Mouse (Mus musculus) c-Kit-positive CD71-positive TER-119-negative erythroid progenitor cells, embryonic 14.5 days (primary cell): ENCODE results near the gene Rgl1.

Experiments
- DNase-seq: peaks from one replicate; pipeline ENCODE4 v3.0.0-alpha.2; 2013; ENCODE audit warnings: low read depth

Rgl1 gene

DNA sequence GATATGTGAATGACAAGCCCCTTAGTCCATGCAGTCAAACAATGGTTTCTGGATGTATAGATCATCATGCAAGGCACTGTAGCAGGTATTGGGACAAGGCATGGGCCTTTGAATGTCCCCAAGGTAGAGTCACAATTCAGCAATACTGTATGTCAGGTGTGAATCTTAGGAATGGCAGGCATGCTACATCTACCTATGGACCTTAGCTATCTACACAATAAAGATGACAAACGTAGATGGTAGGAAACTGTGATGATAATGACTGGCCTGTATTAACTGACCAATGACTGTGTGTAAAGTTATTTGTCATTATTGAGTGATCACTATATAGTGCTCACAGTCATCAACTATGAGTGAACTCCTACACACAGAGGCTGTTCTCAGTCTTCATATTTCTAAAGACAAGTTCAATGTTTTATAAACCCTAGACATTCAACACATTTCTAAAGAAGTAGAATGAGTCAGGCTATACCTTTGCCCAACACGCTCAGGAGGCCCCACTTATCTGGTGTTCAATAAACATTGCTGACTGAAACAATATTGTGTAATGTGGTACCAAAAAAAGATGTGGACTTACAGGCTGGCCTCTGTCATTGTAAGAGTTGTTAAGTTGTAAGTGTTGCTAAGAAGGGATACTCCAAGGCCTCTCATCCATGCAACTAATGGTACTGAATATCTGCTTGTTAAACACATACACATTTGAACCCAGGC lies 222.5 kb downstream of the Rgl1 start:
- no peak for DNase-seq

DNA sequence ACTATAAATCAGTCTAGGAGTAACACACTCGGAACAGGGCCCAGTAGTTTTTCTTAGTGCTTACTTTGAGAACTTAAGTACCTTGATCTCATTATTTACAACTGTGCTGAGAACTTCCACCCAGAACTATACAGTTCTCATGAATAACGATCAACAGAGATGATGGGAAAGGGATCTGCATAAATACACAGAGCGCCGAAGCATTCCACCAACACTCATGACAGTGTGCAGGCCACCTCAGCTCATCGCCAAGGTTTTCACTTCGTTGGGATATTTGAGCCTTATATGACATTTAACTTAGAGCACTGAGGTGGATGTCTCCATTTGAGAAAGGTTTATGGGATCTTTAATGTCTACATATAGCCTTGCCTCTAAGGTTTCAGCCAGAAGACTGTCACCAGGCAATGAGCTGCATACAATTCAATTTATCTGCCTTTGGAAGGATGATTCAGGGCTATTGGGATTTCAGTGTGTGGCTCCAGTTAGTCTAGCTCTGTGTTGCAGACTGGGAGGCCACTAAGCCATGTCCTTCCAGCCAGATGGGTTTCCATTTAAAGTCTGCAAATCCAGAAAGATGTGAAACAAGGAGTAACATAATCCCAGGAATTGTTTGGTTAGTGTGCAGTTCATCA lies 223.3 kb downstream of the Rgl1 start:
- DNase-seq, result no peak

- no peak for DNase-seq
Measured at GRCm38 (mm10) chr1:152540304-152540887, 225.8 kb downstream of the Rgl1 start.

DNA sequence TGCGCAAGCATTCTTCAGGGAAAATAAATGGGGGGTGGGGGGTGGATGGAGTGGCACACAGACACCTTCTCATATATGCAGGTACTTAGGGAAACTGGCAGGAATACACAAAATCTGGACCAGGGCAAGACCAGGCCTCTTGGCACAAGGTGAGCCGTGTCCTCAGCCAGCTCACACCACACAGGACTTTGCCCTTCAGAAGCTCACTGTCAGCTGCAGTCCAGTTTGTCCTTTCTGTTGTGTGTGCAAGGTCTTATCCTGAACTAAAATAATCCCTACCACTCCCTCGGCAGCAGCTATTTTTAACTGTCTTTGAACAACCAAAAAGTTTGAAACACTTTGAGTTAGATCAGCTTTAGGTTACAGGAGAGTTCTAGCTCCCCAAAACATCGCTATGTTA lies 227.3 kb downstream of the Rgl1 start:
- no peak for DNase-seq

DNA sequence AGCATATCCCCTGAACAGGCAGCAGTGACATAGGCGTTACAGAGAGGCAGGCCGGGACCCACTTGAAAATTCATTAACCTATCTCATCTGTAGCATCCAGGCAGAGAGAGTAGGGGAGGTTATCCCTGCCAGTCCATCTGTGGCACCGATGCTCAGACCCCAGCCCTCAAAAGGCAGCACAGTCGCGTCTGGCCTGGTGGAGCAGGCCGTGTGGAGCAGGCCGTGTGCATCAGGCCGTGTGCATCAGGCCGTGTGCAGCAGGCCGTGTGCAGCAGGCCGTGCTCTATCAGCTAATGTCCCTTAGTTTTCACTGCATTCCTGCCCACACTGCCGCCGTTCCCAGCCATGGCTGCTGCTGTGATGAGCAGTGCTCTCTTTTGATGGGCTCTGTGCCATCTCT lies 229.0 kb downstream of the Rgl1 start:
- DNase-seq, result no peak

GRCm38 (mm10) chr1:152536416-152537018 lies 229.6 kb downstream of the Rgl1 start:
- DNase-seq, result no peak

DNA sequence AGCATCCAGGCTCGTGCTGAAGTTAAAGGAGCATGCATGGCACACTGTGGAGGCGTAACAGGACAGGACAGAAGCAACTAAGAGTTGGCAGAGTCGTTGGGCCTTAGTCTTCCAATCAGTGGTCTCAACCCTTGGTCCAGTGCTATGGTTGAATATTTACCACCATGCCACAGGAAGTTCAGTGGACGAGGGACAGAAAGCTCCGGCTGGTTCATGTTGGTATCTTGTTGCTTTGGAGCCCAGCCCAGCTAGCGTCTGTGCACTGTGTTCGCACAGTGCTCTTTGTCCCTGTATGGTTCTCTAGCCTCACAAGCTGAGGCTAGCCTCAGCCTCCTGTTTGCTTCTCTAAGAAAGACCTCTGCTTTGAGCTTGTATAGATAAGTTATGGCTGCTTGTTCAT lies 231.6 kb downstream of the Rgl1 start:
- no peak for DNase-seq

DNA sequence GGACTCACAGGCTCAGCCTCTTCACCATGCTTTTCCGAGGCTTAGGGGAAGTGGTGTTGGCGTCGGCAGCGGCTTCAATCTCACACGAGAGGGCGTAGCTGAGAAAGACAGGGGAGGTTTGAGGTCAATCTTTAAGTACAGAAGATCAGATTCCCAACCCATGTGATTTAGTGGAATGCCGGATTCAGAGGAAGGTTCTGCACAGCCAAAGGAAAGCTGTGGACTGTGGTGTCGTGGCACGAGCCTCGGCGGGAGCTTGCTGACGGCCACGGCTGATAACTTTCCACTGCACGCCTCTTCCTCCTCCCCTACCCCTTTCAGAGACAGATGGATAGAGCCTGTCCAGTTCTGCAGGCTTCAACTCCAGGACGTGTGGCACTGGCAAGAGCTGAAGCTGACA lies 234.7 kb downstream of the Rgl1 start:
- no peak for DNase-seq

- DNase-seq, result no peak
Measured at GRCm38 (mm10) chr1:152528778-152529177, 237.4 kb downstream of the Rgl1 start.

DNA sequence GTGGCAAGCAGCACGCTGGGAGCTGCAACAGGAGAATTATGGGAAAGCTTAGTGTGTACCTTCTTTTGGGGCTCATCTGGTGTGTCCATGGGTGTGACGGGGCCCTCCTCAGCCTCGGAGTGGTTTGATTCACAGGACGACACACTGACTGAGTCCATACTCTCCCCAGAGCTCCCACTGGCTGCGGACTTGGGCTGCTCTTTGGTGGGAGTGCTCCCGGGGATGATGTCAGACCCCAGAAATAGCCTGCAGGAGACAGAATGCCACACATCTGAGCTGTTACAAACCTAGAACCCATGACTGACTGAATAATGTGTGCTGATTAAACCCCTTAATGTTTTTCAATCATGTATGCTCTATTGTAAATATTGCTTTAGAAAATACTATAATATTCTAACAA lies 237.9 kb downstream of the Rgl1 start:
- no peak for DNase-seq

GRCm38 (mm10) chr1:152526154-152526553 lies 240.0 kb downstream of the Rgl1 start:
- no peak for DNase-seq

GRCm38 (mm10) chr1:152524987-152525648 lies 241.0 kb downstream of the Rgl1 start:
- peak; percentile 41 for DNase-seq

DNA sequence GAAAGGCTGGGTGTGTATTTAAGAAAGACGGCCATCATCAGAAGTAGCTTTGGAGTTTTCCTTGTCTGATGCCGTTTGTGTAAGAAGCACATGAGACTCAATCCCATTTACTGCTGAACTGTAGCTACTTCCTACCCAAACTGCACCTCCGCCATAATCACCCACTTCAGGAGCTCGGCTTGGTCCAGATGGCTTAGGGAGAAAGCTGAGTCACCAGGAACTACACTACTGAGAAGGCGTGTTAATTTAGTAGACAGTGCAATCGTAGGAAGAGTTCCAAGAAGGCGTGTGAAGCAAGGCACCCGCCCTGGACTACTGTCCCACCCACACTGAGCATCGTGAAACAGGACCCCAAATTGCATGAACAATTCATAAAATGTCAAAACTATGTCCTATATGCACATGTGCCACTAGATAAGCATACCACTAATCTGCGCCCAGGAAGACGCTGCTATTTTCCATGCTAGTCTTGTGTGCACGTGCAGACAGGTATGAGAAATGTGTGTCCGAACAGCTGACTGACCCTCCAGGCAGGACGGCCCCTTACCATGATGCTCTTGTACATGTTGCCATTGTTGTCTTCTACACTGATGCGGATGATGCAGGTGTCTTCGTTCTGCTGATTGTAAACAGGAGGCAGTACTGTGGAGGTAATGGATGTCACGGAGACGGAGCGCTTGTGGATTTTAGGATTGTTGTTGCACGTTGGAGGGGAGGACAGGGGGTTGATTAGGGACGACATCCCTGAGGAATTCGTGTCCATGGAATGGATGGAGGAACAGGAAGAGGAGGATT lies 241.9 kb downstream of the Rgl1 start:
- DNase-seq, result no peak

- DNase-seq, result no peak
Measured at GRCm38 (mm10) chr1:152523292-152523691, 242.9 kb downstream of the Rgl1 start.

DNA sequence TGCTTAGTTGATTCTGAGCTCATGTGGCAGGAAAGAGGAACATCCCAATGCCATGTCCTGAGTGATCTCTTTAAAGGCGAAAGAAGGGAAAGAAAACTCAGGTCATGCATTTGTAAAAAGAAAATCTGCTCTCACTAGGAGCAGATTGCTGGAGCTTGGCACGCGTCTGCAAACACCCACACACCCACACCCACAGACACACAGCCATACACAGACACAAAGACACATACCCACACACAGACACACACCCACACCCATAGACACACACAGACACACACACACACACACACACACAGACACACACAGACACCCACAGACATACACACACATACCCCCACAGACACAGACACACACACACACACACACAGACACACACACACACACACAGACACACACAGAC lies 243.9 kb downstream of the Rgl1 start:
- DNase-seq, result no peak

DNA sequence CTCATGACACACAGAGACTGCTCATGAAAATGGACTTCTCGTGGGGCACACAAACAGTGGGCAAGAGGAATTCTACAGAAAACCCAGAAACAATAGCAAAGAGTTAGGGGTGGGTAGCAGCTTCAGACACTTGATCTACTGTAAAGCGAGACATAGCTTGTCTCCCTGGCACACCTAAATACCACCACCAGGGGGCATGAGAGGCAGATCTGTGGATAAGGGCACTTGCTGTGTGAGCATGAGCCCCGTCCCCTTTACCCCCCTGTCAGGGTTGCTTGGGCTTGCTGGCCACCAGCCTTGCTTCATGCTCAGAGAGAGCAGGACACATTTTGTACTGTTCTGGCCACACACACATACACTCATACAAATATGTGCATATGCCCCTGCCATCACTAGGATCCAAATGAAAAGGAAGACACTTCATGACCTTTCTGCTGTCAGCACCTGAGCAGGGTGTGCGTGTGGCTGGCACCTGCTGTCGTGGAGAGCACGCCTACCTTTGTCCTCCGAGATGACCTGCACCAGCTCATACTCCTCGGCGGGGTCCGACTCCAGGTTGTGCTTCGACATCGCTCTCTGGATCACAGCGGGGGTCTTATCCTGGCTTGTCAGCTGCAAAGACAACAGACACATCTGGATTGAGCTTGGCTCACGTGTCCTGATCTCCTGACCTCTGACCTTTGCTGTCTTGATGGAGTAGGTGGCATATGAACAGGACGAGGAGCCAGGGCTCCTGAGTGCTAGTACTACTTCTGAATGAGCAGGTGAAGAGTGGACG lies 245.2 kb downstream of the Rgl1 start:
- no peak for DNase-seq

DNA sequence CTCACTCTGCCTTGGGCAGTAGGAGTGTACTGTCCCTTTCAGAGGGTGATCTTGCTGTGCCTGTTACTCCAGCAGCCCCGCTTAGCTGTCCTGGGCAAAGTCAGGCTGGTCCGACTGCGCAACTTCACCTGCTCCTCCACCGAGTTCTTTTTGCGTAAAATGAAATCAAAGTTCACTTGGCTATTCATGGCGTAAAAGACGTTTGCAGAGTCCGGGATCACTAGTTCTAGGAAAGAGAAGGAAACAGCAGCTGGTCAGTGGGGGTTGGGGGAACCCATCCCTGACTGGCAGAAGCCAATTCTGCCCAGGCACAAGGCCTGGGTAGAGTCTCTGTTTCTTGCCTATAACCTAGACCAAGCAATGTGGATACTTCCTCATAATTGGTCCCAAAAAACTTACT lies 247.2 kb downstream of the Rgl1 start:
- no peak for DNase-seq

DNA sequence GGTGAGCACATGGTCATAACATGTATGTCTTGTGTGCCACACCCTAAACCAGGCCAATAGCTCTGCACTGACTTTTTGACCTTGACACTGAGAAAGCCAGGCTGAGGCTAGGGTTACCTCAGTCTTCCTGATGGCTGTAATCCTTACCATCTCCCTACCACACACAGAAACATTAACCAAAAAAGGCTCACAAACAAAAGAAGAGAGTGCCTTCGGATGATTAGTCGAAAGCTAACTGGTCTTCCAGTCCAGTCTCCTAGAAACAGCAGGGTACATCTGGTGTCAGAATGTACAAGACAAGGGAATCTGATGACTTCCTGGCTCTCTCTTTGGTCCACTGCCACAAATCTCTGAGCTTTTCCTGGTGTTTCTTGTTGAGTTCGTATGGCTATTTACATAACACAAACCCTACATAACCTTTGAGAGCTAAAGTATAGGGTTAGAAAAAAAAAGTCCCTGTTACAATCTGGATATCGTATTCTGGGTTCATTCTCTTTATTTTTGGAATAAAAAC lies 249.0 kb downstream of the Rgl1 start:
- DNase-seq, result no peak

GRCm38 (mm10) chr1:152514256-152514655 lies 251.9 kb downstream of the Rgl1 start:
- DNase-seq, result no peak

DNA sequence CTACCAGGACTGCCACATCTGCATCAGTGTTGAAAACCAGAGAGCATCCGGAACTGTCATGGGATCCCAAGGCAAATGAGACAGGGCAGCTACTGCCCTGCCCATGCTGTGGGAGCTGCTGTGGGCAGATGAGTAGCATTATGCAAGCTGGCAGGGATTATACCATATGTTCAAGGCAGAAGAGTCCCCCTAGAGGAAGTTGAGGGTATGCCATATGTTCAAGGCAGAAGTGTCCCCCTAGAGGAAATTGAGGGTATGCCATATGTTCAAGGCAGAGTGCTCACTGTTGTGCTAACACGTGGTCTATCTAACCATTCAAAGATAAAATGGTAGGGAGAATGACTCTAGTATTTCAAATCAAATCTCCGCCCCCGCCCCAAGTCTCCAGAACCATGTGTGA lies 254.9 kb downstream of the Rgl1 start:
- peak; percentile 29 for DNase-seq
